Mouse (Mus musculus): ENCODE measurements around the gene Ppil4. TPM values are rescaled to one million over a fixed set of nuclear protein-coding genes. Genes with fewer than 3 reads are reported as not detected.

Gene Ppil4
- polyA plus RNA-seq, 1 experiment from 2014 or later = 39.0 TPM

GRCm38 (mm10) chr10:7821981-7822380 is 29.3 kb downstream of the Ppil4 start:
- Histone ChIP-seq H3K4me2 (no peak overlapping the region), H3K9ac (no peak overlapping the region), H3K27ac (ENCODE audit: low read depth) (no peak overlapping the region), H3K36me3 (ENCODE audit: insufficient read depth) (peaks cover 33% of the 10 kb centered on the region; the same call in 1 of the 2 replicates), H3K9me3 (ENCODE audit: low read depth, low read length) (no peaks in the 10 kb centered on the region), H3K4me1 (ENCODE audit: insufficient read depth) (no peaks in the 10 kb centered on the region), H3K27me3 (ENCODE audit: insufficient read depth, low read length) (no peaks in the 10 kb centered on the region), H3K4me3 (ENCODE audit: low read depth, low read length) (no peak overlapping the region)
- no peak for DNase-seq
- TF ChIP-seq CTCF (IDR thresholded peaks at IDR 0.05; ENCODE audit: low read depth) = no peak
- 94% methylated on average over 12 of the region's 12 CpGs for WGBS
- ATAC-seq (ENCODE audit: insufficient read depth) = no peak

DNA sequence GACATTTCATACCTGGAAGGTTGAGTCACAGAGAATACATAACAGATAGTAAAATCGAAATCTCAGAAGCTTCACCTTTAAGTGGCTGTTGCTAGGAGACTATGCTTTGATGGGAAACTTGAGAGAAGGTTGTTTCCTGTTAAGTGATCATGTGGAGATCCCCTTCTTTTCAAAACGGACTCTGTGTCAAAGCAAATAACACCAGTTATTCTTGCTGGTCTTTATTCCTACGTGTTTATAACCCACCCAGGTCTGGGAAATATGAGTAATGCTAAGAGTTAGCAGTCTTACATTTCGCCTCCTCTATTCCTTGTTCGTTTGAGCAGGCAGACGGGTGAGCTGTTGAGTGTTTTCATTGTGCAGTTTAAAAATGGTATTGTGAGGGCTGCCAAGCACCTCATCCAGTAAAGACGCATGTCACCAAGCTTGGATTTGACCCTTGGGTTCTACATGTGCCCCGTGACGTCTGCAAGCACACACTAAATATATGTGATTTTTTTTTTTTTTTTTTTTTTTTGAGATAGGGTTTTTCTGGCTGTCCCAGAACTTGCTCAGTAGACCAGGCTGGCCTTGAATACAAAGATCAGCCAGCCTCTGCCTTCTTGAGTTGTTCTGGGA is 32.1 kb downstream of the Ppil4 start:
- H3K9me3 ChIP-seq (ENCODE audit: low read depth, low read length) = no peaks in the 10 kb centered on the region
- no peak overlapping the region for H3K9ac ChIP-seq
- H3K4me1 ChIP-seq (ENCODE audit: insufficient read depth) = no peaks in the 10 kb centered on the region
- H3K27ac ChIP-seq (ENCODE audit: low read depth) = no peak overlapping the region
- DNase-seq = no peak
- no peaks in the 10 kb centered on the region for H3K27me3 ChIP-seq (ENCODE audit: insufficient read depth, low read length)
- no peak for TF ChIP-seq CTCF (IDR thresholded peaks at IDR 0.05; ENCODE audit: low read depth)
- H3K4me3 ChIP-seq (ENCODE audit: low read depth, low read length) = no peak overlapping the region
- ATAC-seq (ENCODE audit: insufficient read depth) = no peak
- WGBS = 76% methylated on average over 9 of the region's 9 CpGs
- peaks cover 26% of the 10 kb centered on the region; the same call in 1 of the 2 replicates for H3K36me3 ChIP-seq (ENCODE audit: insufficient read depth)
- H3K4me2 ChIP-seq = no peak overlapping the region

DNA sequence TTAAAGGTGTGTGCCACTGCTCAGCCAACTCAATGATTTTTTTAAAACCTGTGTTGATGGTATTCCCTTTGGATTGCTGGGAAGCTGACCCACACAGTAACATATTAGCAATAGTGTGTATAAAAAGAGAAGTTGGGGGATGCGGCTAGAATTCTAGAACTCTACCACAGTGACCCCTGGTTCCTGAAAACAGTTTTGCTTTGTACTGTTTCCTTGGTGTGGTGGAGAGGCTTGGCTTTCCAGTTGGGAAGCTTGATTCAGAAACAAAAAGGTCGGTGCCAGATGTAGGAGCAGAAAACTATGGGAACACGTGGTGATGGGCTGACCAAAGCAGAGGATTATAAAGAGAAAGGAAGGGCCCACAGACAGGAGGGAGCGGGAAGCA is 32.6 kb downstream of the Ppil4 start:
- no peak for ATAC-seq (ENCODE audit: insufficient read depth)

DNA sequence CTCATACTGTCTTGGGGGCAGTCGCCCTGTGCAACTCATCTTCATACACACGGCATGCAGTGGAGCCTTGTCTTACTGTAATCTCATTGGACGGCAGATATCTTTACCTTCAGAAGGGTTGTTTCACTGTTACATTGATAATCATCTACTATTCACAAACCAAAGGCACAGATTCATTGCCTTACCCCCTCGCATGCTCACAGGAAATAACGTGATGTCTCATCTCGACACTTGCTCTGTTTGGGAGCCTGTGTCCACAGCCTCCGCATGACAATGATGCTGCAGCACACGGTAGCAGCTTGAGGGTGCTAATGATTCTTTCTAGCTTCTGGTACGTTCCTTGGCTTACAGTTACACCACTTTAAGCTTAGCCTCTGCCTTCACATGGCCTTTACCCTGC is 33.4 kb downstream of the Ppil4 start:
- H3K36me3 ChIP-seq (ENCODE audit: insufficient read depth) = peaks cover 22% of the 10 kb centered on the region; the same call in 1 of the 2 replicates
- H3K9me3 ChIP-seq (ENCODE audit: low read depth, low read length) = no peaks in the 10 kb centered on the region
- ATAC-seq (ENCODE audit: insufficient read depth) (no peak), DNase-seq (no peak)
- H3K27ac ChIP-seq (ENCODE audit: low read depth) = no peak overlapping the region
- no peak overlapping the region for H3K4me3 ChIP-seq (ENCODE audit: low read depth, low read length)
- no peak overlapping the region for H3K9ac ChIP-seq
- no peaks in the 10 kb centered on the region for H3K4me1 ChIP-seq (ENCODE audit: insufficient read depth)
- no peak overlapping the region for H3K4me2 ChIP-seq
- no peak for TF ChIP-seq CTCF (IDR thresholded peaks at IDR 0.05; ENCODE audit: low read depth)
- 92% methylated on average over 9 of the region's 9 CpGs for WGBS
- H3K27me3 ChIP-seq (ENCODE audit: insufficient read depth, low read length) = no peaks in the 10 kb centered on the region

More for the DNA sequence above, 32.6 kb downstream of the Ppil4 start:
- Histone ChIP-seq H3K9me3 (ENCODE audit: low read depth, low read length) (no peaks in the 10 kb centered on the region), H3K4me3 (ENCODE audit: low read depth, low read length) (no peak overlapping the region), H3K27me3 (ENCODE audit: insufficient read depth, low read length) (no peaks in the 10 kb centered on the region), H3K4me2 (no peak overlapping the region), H3K4me1 (ENCODE audit: insufficient read depth) (no peaks in the 10 kb centered on the region), H3K9ac (no peak overlapping the region), H3K27ac (ENCODE audit: low read depth) (no peak overlapping the region), H3K36me3 (ENCODE audit: insufficient read depth) (peaks cover 26% of the 10 kb centered on the region; the same call in 1 of the 2 replicates)
- no peak for TF ChIP-seq CTCF (IDR thresholded peaks at IDR 0.05; ENCODE audit: low read depth)
- DNase-seq = no peak
- 88% methylated on average over 4 of the region's 4 CpGs for WGBS

GRCm38 (mm10) chr10:7832171-7832676 is 39.5 kb downstream of the Ppil4 start, which contains the start of gene Zc3h12d:
Gene Zc3h12d (plus strand): TSS chr10:7832470.
- peak within 1 kb of the TSS; percentile 28 for H3K4me3 ChIP-seq (ENCODE audit: low read depth, low read length)
- peak within 1 kb of the TSS; percentile 59 for H3K4me2 ChIP-seq
- no peak within 1 kb of the TSS for H3K27ac ChIP-seq (ENCODE audit: low read depth)
- 4% methylated on average over 15 of the region's 15 CpGs for WGBS
- peak; percentile 56 for DNase-seq
- peaks cover 7% of the 10 kb centered on the region; the same call in 1 of the 2 replicates for H3K4me1 ChIP-seq (ENCODE audit: insufficient read depth)
- H3K9me3 ChIP-seq (ENCODE audit: low read depth, low read length) = no peaks in the 10 kb centered on the region
- H3K36me3 ChIP-seq (ENCODE audit: insufficient read depth) = no peaks in the 10 kb centered on the region
- no peak for TF ChIP-seq CTCF (IDR thresholded peaks at IDR 0.05; ENCODE audit: low read depth)
- H3K9ac ChIP-seq = peak within 1 kb of the TSS; percentile 38; the same call in 1 of the 2 replicates
- peak; percentile 81 for ATAC-seq (ENCODE audit: insufficient read depth)
- H3K27me3 ChIP-seq (ENCODE audit: insufficient read depth, low read length) = no peaks in the 10 kb centered on the region

DNA sequence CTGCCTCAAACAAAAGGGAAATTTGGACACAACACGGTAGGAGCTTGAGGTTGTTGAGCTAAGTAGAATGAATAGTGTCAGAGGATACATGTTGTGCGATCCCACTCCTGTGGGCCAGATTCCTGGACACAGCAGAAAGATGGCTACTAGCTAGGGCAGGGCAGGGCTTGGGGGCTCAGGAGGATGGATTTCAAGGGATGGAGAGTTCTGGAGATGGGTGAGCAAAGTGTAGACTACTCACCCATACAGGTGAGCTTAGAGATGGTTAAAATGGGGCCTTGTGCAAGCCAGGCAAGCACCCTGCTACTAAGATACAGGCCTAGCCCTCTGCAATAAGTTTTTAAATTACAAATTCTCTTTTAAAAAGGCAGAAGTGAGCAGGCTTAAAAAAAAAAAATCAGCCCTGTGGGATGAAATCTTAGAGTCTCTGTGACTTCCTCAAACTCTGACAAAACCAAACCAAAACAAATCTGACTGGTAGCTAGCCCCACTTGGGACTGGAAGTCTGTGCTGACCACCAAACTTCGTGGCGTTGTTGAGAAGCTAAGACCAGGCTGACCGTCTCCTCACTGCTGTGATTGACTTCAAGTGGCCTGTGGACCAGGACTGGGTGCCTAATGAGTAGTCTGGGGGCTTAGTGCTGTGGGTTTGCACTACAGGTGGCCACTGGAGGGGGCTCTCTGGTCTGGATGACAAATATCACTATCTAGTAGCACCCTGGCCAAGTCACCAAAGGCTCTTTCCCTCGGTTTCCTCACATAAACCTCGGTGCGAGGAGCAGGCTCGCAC is 40.9 kb downstream of the Ppil4 start:
- Histone ChIP-seq H3K27me3 (ENCODE audit: insufficient read depth, low read length) (no peaks in the 10 kb centered on the region), H3K36me3 (ENCODE audit: insufficient read depth) (no peaks in the 10 kb centered on the region), H3K27ac (ENCODE audit: low read depth) (no peak overlapping the region), H3K9me3 (ENCODE audit: low read depth, low read length) (no peaks in the 10 kb centered on the region), H3K4me3 (ENCODE audit: low read depth, low read length) (no peak overlapping the region), H3K4me1 (ENCODE audit: insufficient read depth) (peaks cover 7% of the 10 kb centered on the region; the same call in 1 of the 2 replicates), H3K4me2 (no peak overlapping the region), H3K9ac (no peak overlapping the region)
- TF ChIP-seq CTCF (IDR thresholded peaks at IDR 0.05; ENCODE audit: low read depth) = no peak
- 77% methylated on average over 9 of the region's 9 CpGs for WGBS
- ATAC-seq (ENCODE audit: insufficient read depth) = no peak
- DNase-seq = no peak

- no peak for TF ChIP-seq CTCF (IDR thresholded peaks at IDR 0.05; ENCODE audit: low read depth)
- 48% methylated on average over 10 of the region's 10 CpGs for WGBS
These were observed 42.1 kb downstream of the Ppil4 start for GRCm38 (mm10) chr10:7834671-7835225.

More at GRCm38 (mm10) chr10:7834671-7835225, 42.1 kb downstream of the Ppil4 start:
- Histone ChIP-seq H3K27me3 (ENCODE audit: insufficient read depth, low read length) (no peaks in the 10 kb centered on the region), H3K36me3 (ENCODE audit: insufficient read depth) (no peaks in the 10 kb centered on the region), H3K4me1 (ENCODE audit: insufficient read depth) (peaks cover 7% of the 10 kb centered on the region; the same call in 1 of the 2 replicates), H3K27ac (ENCODE audit: low read depth) (no peak overlapping the region), H3K9me3 (ENCODE audit: low read depth, low read length) (no peaks in the 10 kb centered on the region), H3K4me3 (ENCODE audit: low read depth, low read length) (no peak overlapping the region), H3K4me2 (no peak overlapping the region), H3K9ac (no peak overlapping the region)
- no peak for ATAC-seq (ENCODE audit: insufficient read depth)
- DNase-seq = no peak
